Mouse (Mus musculus): ENCODE measurements around the gene Gm38392.

DNA sequence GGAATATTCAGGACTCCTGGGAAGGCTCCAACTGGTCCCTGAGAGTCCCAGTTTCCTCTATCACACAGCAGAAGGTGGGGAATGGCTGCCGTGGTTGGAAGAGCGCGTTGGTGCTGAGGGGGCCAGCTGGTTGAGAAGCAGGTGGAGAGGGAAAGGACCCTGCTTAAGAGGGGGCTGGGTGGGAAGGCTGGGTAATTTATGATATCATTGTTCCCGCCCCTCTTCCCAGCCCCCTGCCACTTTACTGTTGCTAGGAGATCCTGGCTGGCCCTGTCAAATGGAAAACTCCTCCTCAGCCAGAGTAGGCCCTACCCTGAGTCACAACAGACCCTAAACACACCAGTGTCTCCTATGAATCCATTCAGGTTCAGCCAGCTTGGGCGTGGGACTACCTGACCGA, 59.0 kb downstream of the Gm38392 start:
- TF ChIP-seq POLR2A (IDR thresholded peaks at IDR 0.05; ENCODE audit: low read depth, low read length): no peak
- no peak for TF ChIP-seq CTCF (conservative IDR thresholded peaks at IDR 0.05; ENCODE audit: insufficient read depth, insufficient read length, low read depth, low read length)

All from kidney, adult 2 months (tissue).